Mouse (Mus musculus) cerebellum, adult 18-20 months (tissue): Measurements from ENCODE around the gene Arl13b.

Experiments used
- DNase-seq, 2 experiments: peaks; one replicate each; pipeline ENCODE4 v3.0.0; 2021

The Arl13b gene

DNA sequence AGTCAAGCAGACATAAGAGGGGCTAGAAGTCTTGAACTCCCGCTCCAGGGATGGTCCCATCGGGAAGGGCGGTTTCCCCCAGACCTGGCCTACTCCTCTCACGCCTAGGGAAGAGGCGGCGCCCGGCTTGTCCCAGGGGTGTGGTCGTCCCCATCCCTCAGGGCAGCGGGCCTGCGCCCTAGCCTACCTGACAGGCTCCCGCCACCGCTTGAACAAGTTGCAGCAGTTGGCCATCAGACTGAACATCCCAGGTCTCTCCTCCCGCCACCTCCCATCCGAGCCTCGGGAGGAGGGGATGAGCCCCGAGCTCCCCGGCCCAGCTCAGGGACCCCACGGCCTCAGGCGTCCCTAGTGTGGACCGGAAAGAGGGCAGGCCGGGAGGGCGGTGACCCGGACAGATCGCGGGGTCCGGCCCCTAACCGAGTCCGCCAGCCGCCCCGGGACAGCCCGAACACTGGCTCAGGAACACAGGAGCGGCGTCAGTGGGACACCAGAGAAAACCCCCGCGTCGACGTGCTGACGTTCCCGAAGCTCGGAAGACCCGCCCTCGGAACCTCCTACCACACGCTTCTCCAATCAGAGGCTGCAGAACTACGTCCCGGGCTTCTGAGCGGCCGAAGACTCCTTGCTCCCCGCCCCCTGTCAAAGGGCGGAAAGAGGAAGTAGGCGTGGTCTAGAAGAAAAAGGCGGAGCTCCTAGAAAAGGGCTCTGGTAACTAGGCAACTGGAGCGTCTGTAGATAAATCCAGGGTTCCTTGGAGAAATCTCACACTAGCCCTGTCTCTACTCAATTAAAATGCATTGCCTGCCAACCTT, at the start of gene Arl13b:
Arl13b (minus strand) TSS at position 543 of the 815 bp plus-strand sequence.
- peak; percentile 89 to 97 for DNase-seq

- no peak for DNase-seq
These were observed 49.0 kb upstream of the Arl13b start for GRCm38 (mm10) chr16:62895824-62896223.

DNA sequence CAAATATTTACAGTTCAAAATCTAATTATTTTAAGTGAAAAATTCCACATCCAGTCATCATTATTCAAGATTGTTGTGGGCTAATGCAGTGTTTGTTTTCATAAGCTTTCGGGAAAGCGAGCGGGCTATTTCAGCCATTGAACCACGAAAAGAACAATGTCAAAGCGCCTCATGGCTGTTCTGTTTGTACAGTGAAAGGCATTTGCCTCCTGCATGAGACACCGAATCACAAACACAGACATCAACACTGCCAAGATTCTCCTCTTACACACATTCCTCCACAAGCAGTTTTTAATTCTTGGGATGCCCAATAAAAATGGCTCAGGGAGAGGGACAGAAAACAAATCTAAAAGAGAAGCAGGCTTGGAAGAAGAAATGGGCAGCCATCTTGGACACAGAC, 27.2 kb upstream of the Arl13b start:
- no peak for DNase-seq

- DNase-seq, result no peak
These were observed 26.3 kb upstream of the Arl13b start for GRCm38 (mm10) chr16:62873180-62873579.

- DNase-seq, result no peak
These were observed 25.9 kb upstream of the Arl13b start for GRCm38 (mm10) chr16:62872688-62873117.

DNA sequence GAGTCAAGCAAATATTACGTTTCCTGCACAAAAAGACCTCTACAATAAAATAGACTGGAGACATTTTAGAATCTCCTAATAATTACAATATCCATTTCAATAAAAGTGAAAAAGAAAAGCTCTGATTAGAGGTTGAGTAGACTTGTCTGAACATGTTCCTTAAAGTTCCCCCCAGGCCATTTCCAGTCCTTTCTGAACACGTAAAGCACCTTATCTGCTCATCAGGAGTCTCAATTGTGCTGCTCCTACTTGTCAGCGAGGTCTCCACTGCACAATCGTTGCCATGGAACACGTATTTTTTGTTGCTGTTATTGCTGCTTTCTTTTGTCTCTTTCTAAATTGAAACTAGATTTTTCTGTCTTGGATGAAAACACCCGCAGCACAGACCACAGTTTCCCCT, 14.6 kb upstream of the Arl13b start:
- DNase-seq, result no peak

DNA sequence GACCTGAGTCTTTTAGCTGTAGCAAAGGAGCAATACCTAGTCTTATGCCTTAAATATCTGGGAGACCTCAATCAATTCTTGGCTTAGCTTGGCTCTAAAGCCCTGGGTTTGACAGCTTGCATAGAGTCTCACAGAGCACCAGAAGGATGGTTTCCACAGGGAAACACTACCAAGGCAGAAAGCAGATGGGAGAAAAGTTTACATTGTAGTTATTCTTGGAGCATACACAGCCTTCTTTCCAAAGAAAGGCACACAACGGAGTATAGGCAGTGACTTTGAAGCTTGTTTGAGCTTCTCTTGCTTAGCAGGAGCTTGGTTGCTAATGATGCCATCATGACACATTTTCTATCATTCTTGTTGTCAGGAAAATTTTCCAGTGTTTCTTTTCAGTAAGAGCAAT, 13.3 kb upstream of the Arl13b start:
- DNase-seq, result no peak

GRCm38 (mm10) chr16:62858018-62858417, 11.2 kb upstream of the Arl13b start:
- no peak for DNase-seq

- no peak for DNase-seq
These were observed 10.7 kb upstream of the Arl13b start for GRCm38 (mm10) chr16:62857498-62857897.

GRCm38 (mm10) chr16:62856273-62856672, 9.4 kb upstream of the Arl13b start:
- DNase-seq, result no peak

- DNase-seq, result no peak
These were observed 8.5 kb upstream of the Arl13b start for GRCm38 (mm10) chr16:62855385-62855784.

GRCm38 (mm10) chr16:62854191-62855068, 7.6 kb upstream of the Arl13b start, which contains the start of gene Pros1:
TSS of gene Pros1 (plus strand) at chr16:62854307.
- DNase-seq, result peak; percentile 30 to 38

GRCm38 (mm10) chr16:62853611-62854126, 6.8 kb upstream of the Arl13b start:
- DNase-seq, result no peak

DNA sequence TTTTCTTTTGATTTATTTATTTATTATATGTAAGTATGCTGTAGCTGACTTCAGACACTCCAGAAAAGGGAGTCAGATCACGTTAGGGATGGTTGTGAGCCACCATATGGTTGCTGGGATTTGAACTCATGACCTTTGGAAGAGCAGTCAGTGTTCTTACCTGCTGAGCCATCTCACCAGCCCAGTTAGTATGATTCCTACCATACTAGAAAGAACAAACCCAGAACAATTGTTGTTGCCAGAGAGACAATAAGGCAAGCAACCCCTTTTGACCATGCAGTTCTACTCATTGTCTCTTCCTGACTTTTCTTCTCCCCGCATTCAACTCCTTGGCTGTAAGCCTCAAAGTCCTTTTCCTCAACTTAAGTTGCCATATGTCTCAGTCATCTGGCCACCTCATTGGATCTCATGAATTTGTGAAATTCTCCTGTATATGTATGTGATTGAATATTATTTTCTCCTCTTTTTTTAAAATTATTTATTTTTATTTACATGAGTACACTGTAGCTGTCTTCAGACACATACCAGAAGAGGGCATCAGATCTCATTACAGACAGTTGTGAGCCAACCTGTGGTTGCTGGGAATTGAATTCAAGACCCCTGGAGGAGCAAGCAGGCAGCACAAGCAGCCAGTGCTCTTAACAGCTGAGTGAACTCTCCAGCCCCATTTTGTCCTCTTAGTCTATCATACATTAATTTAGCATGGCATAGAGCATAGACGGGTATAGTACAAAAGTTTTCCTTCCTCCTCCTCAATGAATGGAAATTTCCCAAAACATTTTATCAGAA, 5.8 kb upstream of the Arl13b start:
- DNase-seq, result no peak

- DNase-seq, result no peak
These were observed 1.5 kb downstream of the Arl13b start for GRCm38 (mm10) chr16:62845341-62845740.

DNA sequence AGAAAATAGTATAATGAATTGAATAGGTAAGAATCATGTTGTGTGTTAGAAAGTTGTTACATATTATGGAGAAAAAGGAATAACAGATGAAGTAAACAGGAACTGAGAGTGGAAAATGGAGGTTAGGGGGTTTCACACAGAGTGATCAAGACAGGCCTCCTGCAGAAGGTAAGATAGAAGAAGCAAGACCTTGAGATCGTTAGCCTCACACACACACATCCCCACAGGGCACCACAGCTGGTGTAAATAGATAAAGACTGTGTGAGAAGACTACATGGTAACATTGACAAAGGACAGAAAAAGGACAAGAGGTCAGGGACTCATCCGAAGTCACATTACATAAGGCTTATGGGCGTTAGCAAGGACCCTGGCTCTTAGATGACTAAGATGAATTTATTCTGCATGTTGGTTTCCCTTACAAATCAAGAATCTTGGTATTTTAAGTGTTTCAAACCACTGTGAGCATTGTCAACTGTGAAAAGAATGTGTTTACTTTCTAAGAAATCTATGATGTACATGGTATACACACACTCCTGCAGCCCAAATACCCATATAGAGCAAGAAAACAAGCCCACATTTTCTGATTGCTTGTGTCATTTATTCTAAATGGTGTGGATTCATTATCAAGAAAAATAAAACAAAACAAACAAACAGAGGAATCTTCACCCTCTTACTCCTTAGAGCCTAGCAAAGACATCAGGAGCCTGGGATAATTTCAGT, 12.7 kb downstream of the Arl13b start:
- DNase-seq, result no peak

DNA sequence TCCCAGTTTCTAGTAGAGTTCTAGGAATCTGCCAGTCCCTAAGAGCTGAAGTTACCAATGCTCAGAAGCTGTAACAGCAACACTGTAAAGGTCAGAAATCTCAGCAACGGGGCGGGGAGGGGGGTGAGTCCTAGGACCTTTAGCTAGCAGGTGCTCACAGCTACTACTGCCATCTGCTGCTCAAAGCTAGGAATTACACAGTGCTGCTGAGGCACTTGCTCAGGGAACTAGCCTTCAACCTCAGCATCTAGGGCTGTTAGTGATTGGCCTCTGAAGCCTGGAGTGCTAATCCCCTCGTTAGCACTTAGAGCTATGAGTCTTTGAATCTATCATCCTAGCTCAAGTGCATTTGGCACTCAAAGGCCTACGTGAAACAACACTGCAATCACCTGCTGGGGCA, 14.4 kb downstream of the Arl13b start:
- peak; percentile 35 to 42 for DNase-seq

GRCm38 (mm10) chr16:62832027-62832426, 14.8 kb downstream of the Arl13b start:
- no peak for DNase-seq

GRCm38 (mm10) chr16:62826156-62827001, 20.5 kb downstream of the Arl13b start:
- no peak for DNase-seq

DNA sequence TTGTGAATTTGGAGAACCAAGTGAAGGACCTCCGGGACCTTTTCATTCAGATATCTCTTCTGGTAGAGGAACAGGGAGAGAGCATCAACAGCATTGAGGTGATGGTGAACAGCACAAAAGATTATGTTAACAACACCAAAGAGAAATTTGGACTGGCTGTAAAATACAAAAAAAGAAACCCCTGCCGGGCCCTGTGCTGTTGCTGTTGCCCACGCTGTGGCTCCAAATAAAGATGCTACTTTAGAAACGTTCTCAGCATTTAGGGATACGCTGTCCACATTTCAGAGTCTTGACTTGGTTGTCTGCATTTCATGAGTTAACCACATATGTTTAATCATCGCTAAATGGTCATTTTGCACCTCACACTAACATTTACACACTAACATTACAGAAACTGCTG, 24.4 kb downstream of the Arl13b start:
- no peak for DNase-seq

DNA sequence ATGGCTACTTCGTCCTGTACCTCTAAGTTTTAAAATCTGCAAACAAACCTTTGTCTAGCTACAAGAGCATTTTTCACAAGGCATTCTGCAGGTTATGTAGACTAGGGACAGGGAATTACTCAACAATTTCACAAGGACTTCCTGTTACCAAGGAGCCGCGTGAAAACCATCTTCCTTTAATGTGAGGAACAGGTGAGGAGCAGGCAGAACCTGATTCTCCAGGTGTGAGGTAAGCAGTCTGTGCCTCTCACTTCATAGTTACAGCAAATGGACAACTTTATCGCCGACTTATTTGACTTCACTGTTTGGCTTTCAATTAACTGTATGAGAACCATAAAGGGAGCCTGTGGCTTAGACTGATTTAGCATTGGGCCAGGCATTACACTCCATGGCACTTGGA, 32.3 kb downstream of the Arl13b start, which contains the start of gene Stx19:
Stx19 (plus strand) TSS at position 186 of the 400 bp plus-strand sequence.
- no peak for DNase-seq
